Mouse (Mus musculus) liver, embryonic 14.5 days (tissue): ENCODE data around the gene Caml.

Experiments used
- CTCF ChIP-seq: IDR thresholded peaks from 2 replicates; pipeline ENCODE4 v1.5.1; 2016; ENCODE audit warnings: antibody characterized with exemption, low read depth, control low read depth
- EP300 ChIP-seq: IDR thresholded peaks from 2 replicates; pipeline ENCODE4 v1.6.1; 2016; ENCODE audit warnings: antibody characterized with exemption, low read depth

DNA sequence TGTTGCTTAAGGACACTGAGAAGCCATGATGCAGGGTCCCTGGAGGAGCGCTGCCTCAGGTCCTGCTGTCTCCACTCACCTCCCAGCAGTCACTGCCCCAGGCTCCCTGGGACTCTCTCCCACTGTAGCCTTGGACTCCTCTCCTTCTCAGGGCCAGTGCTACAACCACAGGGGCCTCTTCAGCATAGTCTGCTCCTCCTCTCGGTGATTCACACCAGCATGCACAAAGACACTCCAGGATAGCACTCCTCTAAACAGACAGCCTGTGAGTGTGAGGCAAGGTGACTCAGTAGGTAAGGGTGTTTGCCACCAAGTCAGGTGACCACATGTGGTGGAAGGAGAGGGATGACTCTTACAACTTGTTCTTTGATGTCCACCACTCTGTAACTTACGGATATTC is 18.2 kb upstream of the Caml start:
- TF ChIP-seq CTCF (no peak), EP300 (no peak)
